Mouse (Mus musculus): ENCODE measurements around the gene Fcgr2b. TPM values are rescaled to one million over a fixed set of nuclear protein-coding genes. Genes with fewer than 3 reads are reported as not detected.

Gene Fcgr2b
- total RNA-seq (2012; rRNA removed) (4.7 and 6.4 TPM in 2 replicates), polyA plus RNA-seq (2012; ENCODE audit: insufficient read depth in 1 of 2, insufficient read length in 2 of 2, low read depth in 1 of 2, low replicate concordance in 2 of 2, missing spikeins in 1 of 2) (1 to 10 TPM in 1 of 2 experiments, not detected in 1; 8.2 TPM)

DNA sequence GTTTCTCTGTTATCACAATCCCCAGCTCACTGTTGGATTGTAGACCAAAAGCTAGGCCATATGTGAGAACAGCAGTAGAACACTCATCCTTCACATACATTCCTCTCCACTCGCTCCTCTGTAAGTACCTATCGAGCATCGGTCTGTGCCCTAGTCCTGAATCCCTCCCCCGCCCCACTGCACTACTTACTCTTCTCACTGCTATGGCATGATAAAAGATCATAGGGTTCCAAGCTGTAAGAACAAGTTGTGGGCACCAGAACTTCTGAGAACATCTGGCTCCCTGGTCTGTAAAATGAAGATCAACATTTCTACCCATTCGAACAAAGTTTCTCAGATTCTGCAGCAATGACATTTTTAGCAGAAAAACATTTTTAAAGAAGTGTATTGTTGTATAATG, at the start of gene Fcgr2b:
Gene Fcgr2b (minus strand): TSS at position 101 of the 400 bp plus-strand sequence.
- Histone ChIP-seq H3K4me1 (ENCODE audit: control insufficient read depth in 1 of 2, insufficient read depth in 2 of 2, low read length in 2 of 2) (peaks cover 7 to 25% of the 10 kb centered on the region in 2 experiments), H3K27me3 (ENCODE audit: control insufficient read depth in 1 of 2, insufficient read depth in 2 of 2, low read length in 2 of 2) (no peaks in the 10 kb centered on the region), H3K79me2 (ENCODE audit: control insufficient read depth, insufficient read depth, low read length, poor library complexity) (no peaks in the 10 kb centered on the region), H3K4me3 (ENCODE audit: control insufficient read depth in 1 of 2, insufficient read depth in 1 of 2, low read depth in 2 of 2, low read length in 2 of 2) (peak within 1 kb of the TSS; percentile 46 to 78), H3K36me3 (ENCODE audit: control insufficient read depth in 1 of 2, insufficient read depth in 2 of 2, low read length in 2 of 2) (peaks cover 0 to 20% of the 10 kb centered on the region in 2 experiments; a peak in 2 of 4 replicates), H3K9ac (ENCODE audit: control insufficient read depth, low read depth, low read length, poor library complexity, severe bottlenecking) (peak within 1 kb of the TSS; percentile 69), H3K9me3 (replicated peaks; ENCODE audit: insufficient read depth, low read length) (no peaks in the 10 kb centered on the region), H3K27ac (ENCODE audit: control insufficient read depth, low read depth, low read length) (peak within 1 kb of the TSS; percentile 66)
- TF ChIP-seq E2F4 (IDR thresholded peaks at IDR 0.05; ENCODE audit: borderline replicate concordance, low read depth, low read length) (no peak), RAD21 (IDR thresholded peaks at IDR 0.05; ENCODE audit: low read depth, low read length) (no peak), ELF1 (IDR thresholded peaks at IDR 0.05; ENCODE audit: low read depth, low read length) (no peak), GATA1 (IDR thresholded peaks at IDR 0.05; ENCODE audit: low read depth, low read length) (no peak), SMC3 (IDR thresholded peaks at IDR 0.05; ENCODE audit: low read depth, low read length) (no peak), ZMIZ1 (IDR thresholded peaks at IDR 0.05; ENCODE audit: low read depth, low read length) (no peak), HCFC1 (IDR thresholded peaks at IDR 0.05; ENCODE audit: low read depth, low read length) (no peak), POLR2AphosphoS5 (IDR thresholded peaks at IDR 0.05; ENCODE audit: borderline replicate concordance, low read depth, low read length) (no peak)
- no peak for DNase-seq (ENCODE audit: low read depth, low spot score)

DNA sequence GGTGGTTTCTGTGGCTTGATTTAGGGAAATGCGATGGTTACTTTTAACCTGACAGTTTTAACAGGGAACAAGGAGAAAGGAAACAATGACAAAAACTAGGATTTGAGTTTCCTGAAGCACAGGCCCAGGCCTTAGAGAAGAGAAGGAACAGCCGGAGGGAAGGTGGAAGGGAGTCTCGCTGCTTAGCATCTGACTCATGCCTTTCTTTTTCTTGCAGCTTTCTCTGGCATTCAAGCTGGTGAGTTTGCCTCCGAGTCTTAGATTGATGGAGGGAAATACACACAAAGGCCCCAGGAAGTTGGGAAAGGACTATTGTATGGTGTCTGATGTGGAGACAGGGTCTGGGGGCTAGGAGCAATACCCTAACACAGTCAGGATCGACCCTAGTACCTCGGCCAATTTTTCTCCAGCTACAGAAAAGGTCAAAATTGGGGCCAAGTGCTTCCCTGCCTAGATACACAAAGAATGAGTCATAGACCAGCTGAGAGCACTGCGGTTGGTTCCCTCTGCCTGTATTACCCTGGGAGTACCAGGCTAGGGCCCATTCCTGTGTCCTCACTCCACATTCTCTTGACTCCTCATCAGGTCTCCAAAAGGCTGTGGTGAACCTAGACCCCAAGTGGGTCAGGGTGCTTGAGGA, 43.1 kb upstream of the Fcgr2b start:
- Histone ChIP-seq H3K9me3 (replicated peaks; ENCODE audit: insufficient read depth, low read length) (no peaks in the 10 kb centered on the region), H3K9ac (ENCODE audit: control insufficient read depth, low read depth, low read length, poor library complexity, severe bottlenecking) (no peak overlapping the region), H3K36me3 (ENCODE audit: control insufficient read depth in 1 of 2, insufficient read depth in 2 of 2, low read length in 2 of 2) (no peaks in the 10 kb centered on the region), H3K4me3 (ENCODE audit: control insufficient read depth in 1 of 2, insufficient read depth in 1 of 2, low read depth in 2 of 2, low read length in 2 of 2) (no peak overlapping the region), H3K79me2 (ENCODE audit: control insufficient read depth, insufficient read depth, low read length, poor library complexity) (no peaks in the 10 kb centered on the region), H3K27ac (ENCODE audit: control insufficient read depth, low read depth, low read length) (no peak overlapping the region), H3K27me3 (ENCODE audit: control insufficient read depth in 1 of 2, insufficient read depth in 2 of 2, low read length in 2 of 2) (no peaks in the 10 kb centered on the region), H3K4me1 (ENCODE audit: control insufficient read depth in 1 of 2, insufficient read depth in 2 of 2, low read length in 2 of 2) (peaks cover 0 to 3% of the 10 kb centered on the region in 2 experiments; a peak in 2 of 4 replicates)
- no peak for TF ChIP-seq MAX (IDR thresholded peaks at IDR 0.05; ENCODE audit: low read length)
- TF ChIP-seq MAZ (IDR thresholded peaks at IDR 0.05; ENCODE audit: low read depth, low read length): no peak
- no peak for TF ChIP-seq CHD2 (IDR thresholded peaks at IDR 0.05; ENCODE audit: low read length)
- TF ChIP-seq SIN3A (IDR thresholded peaks at IDR 0.05; ENCODE audit: low read length): no peak
- TF ChIP-seq RCOR1 (IDR thresholded peaks at IDR 0.05; ENCODE audit: low read depth, low read length): no peak
- no peak for TF ChIP-seq HCFC1 (IDR thresholded peaks at IDR 0.05; ENCODE audit: low read depth, low read length)
- no peak for TF ChIP-seq USF2 (IDR thresholded peaks at IDR 0.05; ENCODE audit: borderline replicate concordance in 1 of 2, insufficient read depth in 1 of 2, low read depth in 1 of 2, low read length in 2 of 2)
- no peak for TF ChIP-seq ELF1 (IDR thresholded peaks at IDR 0.05; ENCODE audit: low read depth, low read length)
- TF ChIP-seq TAL1 (IDR thresholded peaks at IDR 0.05; ENCODE audit: low read length): no peak
- no peak for TF ChIP-seq POLR2A (IDR thresholded peaks at IDR 0.05; ENCODE audit: control insufficient read depth in 1 of 2, insufficient read depth in 1 of 2, low read depth in 1 of 2, low read length in 2 of 2, poor library complexity in 1 of 2)
- no peak for DNase-seq (ENCODE audit: low read depth, low spot score)

All from MEL (cell line).